Mouse (Mus musculus): ENCODE data around the gene Lamc3.

DNA sequence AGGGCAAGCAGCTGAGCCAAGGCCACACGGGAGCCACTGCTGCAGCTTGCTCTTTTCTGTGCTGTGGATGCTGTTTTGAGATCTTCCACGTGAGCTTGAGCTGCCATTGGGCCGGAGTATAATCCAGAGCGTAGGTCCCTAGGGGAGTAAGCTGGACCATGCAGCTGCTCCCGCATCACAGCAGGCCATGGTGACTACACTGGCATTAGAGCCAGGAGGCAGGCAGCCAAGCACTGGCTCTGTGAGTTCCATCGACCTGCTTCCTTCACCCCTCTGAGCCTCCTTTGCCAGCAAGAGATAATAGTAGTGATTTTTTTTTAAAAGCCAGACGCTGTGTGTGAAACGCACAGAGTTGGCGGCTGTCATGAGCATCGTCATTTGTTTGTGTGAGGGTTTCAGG, 65.1 kb downstream of the Lamc3 start:
- TF ChIP-seq CTCF (conservative IDR thresholded peaks at IDR 0.05; ENCODE audit: insufficient read depth, insufficient read length, low read depth, low read length) (no peak), POLR2A (IDR thresholded peaks at IDR 0.05; ENCODE audit: low read depth, low read length) (no peak)
